Mouse (Mus musculus) CH12.LX (cell line): Measurements from ENCODE around the gene Chmp4b. TPM values are rescaled to one million over a fixed set of nuclear protein-coding genes. Genes with fewer than 3 reads are reported as not detected.

ENCODE experiments used
- DNase-seq: peaks from one replicate; pipeline ENCODE4 v3.0.0-alpha.2; 2013; ENCODE audit errors: extremely low read depth
- H3K27ac ChIP-seq: 2 replicates; pipeline ENCODE4 v1.5.1; 2012; ENCODE audit warnings: low read depth, mild to moderate bottlenecking, control low read depth, moderate library complexity; ENCODE audit not compliant: insufficient read depth
- H3K27me3 ChIP-seq: replicated peaks from 2 replicates; pipeline ENCODE3; 2012; ENCODE audit warnings: inconsistent platforms
- H3K36me3 ChIP-seq, 2 experiments: replicated peaks in 1 of 2; 2 replicates each; pipeline versions ENCODE3 to v1.6.1; 2012; ENCODE audit warnings: inconsistent platforms in 1 of 2, low read length in 1 of 2, mild to moderate bottlenecking in 1 of 2, mixed read lengths in 1 of 2, moderate library complexity in 1 of 2; ENCODE audit not compliant: control insufficient read depth in 1 of 2, insufficient read depth in 1 of 2
- H3K4me1 ChIP-seq, 2 experiments: 2 replicates each; pipeline ENCODE4 v1.6.1; 2012; ENCODE audit warnings: inconsistent platforms in 1 of 2, moderate library complexity in 1 of 2; ENCODE audit not compliant: insufficient read depth in 2 of 2, control insufficient read depth in 1 of 2
- H3K4me2 ChIP-seq: 2 replicates; pipeline ENCODE4 v1.6.1; 2012; ENCODE audit warnings: low read depth, mild to moderate bottlenecking, control low read depth; ENCODE audit not compliant: poor library complexity, insufficient read depth, severe bottlenecking
- H3K4me3 ChIP-seq, 3 experiments: fragments of 150-350 bp in 1 of 3; sonication (generic) in 1 of 3; replicated peaks in 1 of 3; 2 replicates each; pipeline versions ENCODE3 to v1.5.1; 2011 to 2012; ENCODE audit warnings: low read depth in 2 of 3, low read length in 2 of 3, mild to moderate bottlenecking in 2 of 3, moderate library complexity in 2 of 3, control low read depth in 1 of 3, improper control_type of control experiment in 1 of 3, inconsistent platforms in 1 of 3, mixed read lengths in 1 of 3; ENCODE audit not compliant: poor library complexity in 1 of 3
- H3K79me2 ChIP-seq: replicated peaks from 2 replicates; pipeline ENCODE4 v1.6.1; 2012; ENCODE audit warnings: mild to moderate bottlenecking, moderate library complexity; ENCODE audit not compliant: control insufficient read depth, poor library complexity, insufficient read depth, severe bottlenecking; ENCODE audit errors: extremely low read depth
- H3K9ac ChIP-seq: 2 replicates; pipeline ENCODE4 v1.6.1; 2012; ENCODE audit warnings: low read depth, mild to moderate bottlenecking, control low read depth, moderate library complexity; ENCODE audit not compliant: insufficient read depth
- H3K9me3 ChIP-seq: replicated peaks from 2 replicates; pipeline ENCODE3; 2012; ENCODE audit warnings: low read length, inconsistent platforms, mixed read lengths
- CTCF ChIP-seq, 2 experiments: IDR thresholded peaks in 1 of 2; conservative IDR thresholded peaks in 1 of 2; 2 replicates each; pipeline ENCODE4 v1.5.1; 2011 to 2012; ENCODE audit warnings: low read depth in 2 of 2, low read length in 2 of 2, improper control_type of control experiment in 1 of 2, inconsistent platforms in 1 of 2, mild to moderate bottlenecking in 1 of 2, moderate library complexity in 1 of 2
- EP300 ChIP-seq: IDR thresholded peaks from 2 replicates; pipeline ENCODE4 v1.6.1; 2011; ENCODE audit warnings: low read length, improper control_type of control experiment
- HCFC1 ChIP-seq: IDR thresholded peaks from 2 replicates; pipeline ENCODE4 v1.6.1; 2012; ENCODE audit warnings: low read depth, mild to moderate bottlenecking, inconsistent platforms, low read length, improper control_type of control experiment
- IRF4 ChIP-seq: IDR thresholded peaks from 2 replicates; pipeline ENCODE4 v1.6.1; 2014; ENCODE audit warnings: low read depth, mild to moderate bottlenecking, inconsistent platforms, low read length, improper control_type of control experiment
- JUND ChIP-seq: conservative IDR thresholded peaks from 2 replicates; pipeline ENCODE4 v1.6.1; 2011; ENCODE audit warnings: low read depth, low read length, improper control_type of control experiment
- MEF2A ChIP-seq: IDR thresholded peaks from 2 replicates; pipeline ENCODE4 v1.6.1; 2014; ENCODE audit warnings: low read depth, mild to moderate bottlenecking, inconsistent platforms, low read length, improper control_type of control experiment, borderline replicate concordance
- MYC ChIP-seq: IDR thresholded peaks from 2 replicates; pipeline ENCODE4 v1.6.1; 2011; ENCODE audit warnings: low read depth, mild to moderate bottlenecking, improper control_type of control experiment, low read length
- NELFE ChIP-seq: IDR thresholded peaks from 2 replicates; pipeline ENCODE4 v1.6.1; 2011; ENCODE audit warnings: low read depth, low read length, improper control_type of control experiment
- NRF1 ChIP-seq: IDR thresholded peaks from 2 replicates; pipeline ENCODE4 v1.6.1; 2014; ENCODE audit warnings: low read depth, mild to moderate bottlenecking, inconsistent platforms, low read length, improper control_type of control experiment, moderate library complexity
- POLR2A ChIP-seq: IDR thresholded peaks from 2 replicates; pipeline ENCODE4 v1.6.1; 2011; ENCODE audit warnings: low read depth, mild to moderate bottlenecking, improper control_type of control experiment, low read length
- SIN3A ChIP-seq: IDR thresholded peaks from 2 replicates; pipeline ENCODE4 v1.6.1; 2012; ENCODE audit warnings: low read length, improper control_type of control experiment, inconsistent platforms
- SMC3 ChIP-seq: IDR thresholded peaks from 2 replicates; pipeline ENCODE4 v1.6.1; 2011; ENCODE audit warnings: low read depth, low read length, improper control_type of control experiment
- USF2 ChIP-seq: conservative IDR thresholded peaks from 2 replicates; pipeline ENCODE4 v1.6.1; 2011; ENCODE audit warnings: low read depth, low read length, improper control_type of control experiment
- ZKSCAN1 ChIP-seq: IDR thresholded peaks from 2 replicates; pipeline ENCODE4 v1.6.1; 2012; ENCODE audit warnings: low read depth, inconsistent platforms, low read length, improper control_type of control experiment, borderline replicate concordance
- ZMIZ1 ChIP-seq: IDR thresholded peaks from 2 replicates; pipeline ENCODE4 v1.6.1; 2012; ENCODE audit warnings: low read depth, mild to moderate bottlenecking, inconsistent platforms, low read length, improper control_type of control experiment
- ZNF384 ChIP-seq: IDR thresholded peaks from 2 replicates; pipeline ENCODE4 v1.6.1; 2012; ENCODE audit warnings: low read depth, low read length, improper control_type of control experiment, inconsistent platforms
- dilution Hi-C: fragments of 300-500 bp; cut with MboI; formaldehyde crosslinking; loops from 2 replicates; pipeline ENCODE4 v1.14.3; 2020; ENCODE audit warnings: low sequenced_read_pairs; ENCODE audit not compliant: extremely low pct_unique_long_range_greater_than_20kb, extremely low pct_ligation_motif_present
- in situ Hi-C: fragments of 300-500 bp; cut with MboI; formaldehyde crosslinking; loops from 3 replicates; pipeline ENCODE4 v1.14.3; 2019; ENCODE audit warnings: low sequenced_read_pairs, low pct_ligation_motif_present, low pct_unique_long_range_greater_than_20kb, mixed read lengths
- polyA plus RNA-seq: library from polyadenylated mRNA; unstranded; fragments of >175 nt; gene quantifications from 2 replicates; pipeline ENCODE4 v1.2.1, GENCODE M21; 2012; ENCODE audit warnings: low read depth; ENCODE audit not compliant: insufficient read length
- total RNA-seq, 2 experiments: library from RNA; depleted of rRNA; stranded (reverse); fragments of 300-350 nt in 1 of 2; fragments of >200 nt in 1 of 2; gene quantifications; 2 replicates each; pipeline ENCODE4 v1.2.3; 2012 to 2014

Gene Chmp4b
- total and polyA plus RNA-seq, 3 experiments, result 105 to 152 (median 113) TPM

GRCm38 (mm10) chr2:154670741-154671140 lies 19.2 kb downstream of the Chmp4b start:
- Histone ChIP-seq H3K27me3 (no peaks in the 10 kb centered on the region), H3K4me2 (no peak overlapping the region), H3K79me2 (peaks cover 25% of the 10 kb centered on the region), H3K4me1 (0 out of 4 replicates have a peak, but pooled peaks cover 0 to 2% of the 10 kb centered on the region in 2 experiments), H3K27ac (no peak overlapping the region), H3K9me3 (no peaks in the 10 kb centered on the region), H3K9ac (no peak overlapping the region), H3K4me3 (no peak overlapping the region), H3K36me3 (peaks cover 31 to 74% of the 10 kb centered on the region in 2 experiments)
- in situ Hi-C loops (no loop called here), dilution Hi-C loops (no loop called here)
- no peak for TF ChIP-seq USF2
- TF ChIP-seq SMC3, result no peak
- no peak for TF ChIP-seq HCFC1
- TF ChIP-seq CTCF (conservative IDR thresholded peaks at IDR 0.05 in 1 of 2, IDR thresholded peaks at IDR 0.05 in 1 of 2; ENCODE audit: low read depth in 2 of 2, low read length in 2 of 2), result no peak
- TF ChIP-seq MEF2A, result no peak
- TF ChIP-seq NELFE, result no peak
- TF ChIP-seq IRF4, result no peak
- TF ChIP-seq ZMIZ1, result no peak
- TF ChIP-seq JUND, result no peak
- no peak for TF ChIP-seq MYC
- no peak for TF ChIP-seq NRF1
- TF ChIP-seq SIN3A, result no peak
- TF ChIP-seq ZKSCAN1, result no peak
- TF ChIP-seq EP300, result no peak
- TF ChIP-seq POLR2A, result no peak
- DNase-seq, result no peak

GRCm38 (mm10) chr2:154674008-154674407 lies 22.5 kb downstream of the Chmp4b start:
- Histone ChIP-seq H3K36me3 (peaks cover 30 to 74% of the 10 kb centered on the region in 2 experiments), H3K9me3 (no peaks in the 10 kb centered on the region), H3K79me2 (peaks cover 22% of the 10 kb centered on the region), H3K4me3 (no peak overlapping the region), H3K4me1 (no peaks in the 10 kb centered on the region), H3K4me2 (no peak overlapping the region), H3K27ac (no peak overlapping the region), H3K27me3 (no peaks in the 10 kb centered on the region), H3K9ac (no peak overlapping the region)
- TF ChIP-seq IRF4, result no peak
- TF ChIP-seq ZMIZ1, result no peak
- no peak for TF ChIP-seq SIN3A
- TF ChIP-seq USF2, result no peak
- TF ChIP-seq ZNF384, result no peak
- TF ChIP-seq ZKSCAN1, result no peak
- dilution Hi-C loops, result no loop called here
- no peak for DNase-seq
- in situ Hi-C loops, result no loop called here
